Mouse (Mus musculus): ENCODE results near the gene H2-Oa.

Gene H2-Oa

GRCm38 (mm10) chr17:34101185-34101584 is 9.0 kb downstream of the H2-Oa start:
- DNase-seq (ENCODE audit: low read depth, low spot score): no peak

- DNase-seq (ENCODE audit: low read depth, low spot score): peak; percentile 97
Measured at GRCm38 (mm10) chr17:34101604-34102032, 9.5 kb downstream of the H2-Oa start.

- DNase-seq (ENCODE audit: low read depth, low spot score): no peak
Measured at GRCm38 (mm10) chr17:34102831-34103230, 10.7 kb downstream of the H2-Oa start.

GRCm38 (mm10) chr17:34104804-34105203 is 12.7 kb downstream of the H2-Oa start:
- no peak for DNase-seq (ENCODE audit: low read depth, low spot score)

GRCm38 (mm10) chr17:34106555-34106954 is 14.4 kb downstream of the H2-Oa start:
- no peak for DNase-seq (ENCODE audit: low read depth, low spot score)

GRCm38 (mm10) chr17:34107109-34107867 is 15.1 kb downstream of the H2-Oa start:
- no peak for DNase-seq (ENCODE audit: low read depth, low spot score)

GRCm38 (mm10) chr17:34108460-34108859 is 16.3 kb downstream of the H2-Oa start:
- no peak for DNase-seq (ENCODE audit: low read depth, low spot score)

GRCm38 (mm10) chr17:34109038-34109805 is 17.1 kb downstream of the H2-Oa start:
- no peak for DNase-seq (ENCODE audit: low read depth, low spot score)

- no peak for DNase-seq (ENCODE audit: low read depth, low spot score)
Measured at GRCm38 (mm10) chr17:34109806-34110195, 17.7 kb downstream of the H2-Oa start.

GRCm38 (mm10) chr17:34110309-34110708 is 18.2 kb downstream of the H2-Oa start:
- peak; percentile 52 for DNase-seq (ENCODE audit: low read depth, low spot score)

- DNase-seq (ENCODE audit: low read depth, low spot score): no peak
Measured at GRCm38 (mm10) chr17:34114114-34114513, 22.0 kb downstream of the H2-Oa start.

GRCm38 (mm10) chr17:34116736-34117370 is 24.7 kb downstream of the H2-Oa start:
- peak; percentile 50 for DNase-seq (ENCODE audit: low read depth, low spot score)

- peak; percentile 79 for DNase-seq (ENCODE audit: low read depth, low spot score)
Measured at GRCm38 (mm10) chr17:34117421-34118112, 25.4 kb downstream of the H2-Oa start.

GRCm38 (mm10) chr17:34118113-34118872 is 26.2 kb downstream of the H2-Oa start:
- peak; percentile 64 for DNase-seq (ENCODE audit: low read depth, low spot score)

GRCm38 (mm10) chr17:34118873-34119248 is 26.7 kb downstream of the H2-Oa start:
- no peak for DNase-seq (ENCODE audit: low read depth, low spot score)

GRCm38 (mm10) chr17:34119249-34120179 is 27.4 kb downstream of the H2-Oa start, which contains the start of gene H2-DMa:
Gene H2-DMa, plus strand, starts transcription at chr17:34119541.
- peak; percentile 99 for DNase-seq (ENCODE audit: low read depth, low spot score)

GRCm38 (mm10) chr17:34120180-34120723 is 28.1 kb downstream of the H2-Oa start:
- DNase-seq (ENCODE audit: low read depth, low spot score): peak; percentile 87

GRCm38 (mm10) chr17:34120814-34121171 is 28.7 kb downstream of the H2-Oa start:
- DNase-seq (ENCODE audit: low read depth, low spot score): no peak

GRCm38 (mm10) chr17:34121172-34121878 is 29.2 kb downstream of the H2-Oa start:
- peak; percentile 98 for DNase-seq (ENCODE audit: low read depth, low spot score)

All from 3T3-L1 (cell line).